Mouse (Mus musculus) MEL (cell line): ENCODE results near the gene Syt1. TPM values are rescaled to one million over a fixed set of nuclear protein-coding genes. Genes with fewer than 3 reads are reported as not detected.

Experiments used
- DNase-seq: peaks from one replicate; pipeline ENCODE4 v3.0.0; 2011; ENCODE audit warnings: low read depth, low spot score
- H3K27ac ChIP-seq: 2 replicates; pipeline ENCODE4 v1.5.1; 2012; ENCODE audit warnings: low read depth, mild to moderate bottlenecking, control low read depth, low read length, moderate library complexity; ENCODE audit not compliant: control insufficient read depth
- H3K27me3 ChIP-seq, 2 experiments: fragments of 150-350 bp in 1 of 2; sonication (generic) in 1 of 2; 2 replicates each; pipeline ENCODE4 v1.6.1; 2012; ENCODE audit warnings: low read length in 2 of 2, mild to moderate bottlenecking in 2 of 2, improper control_type of control experiment in 1 of 2, moderate library complexity in 1 of 2; ENCODE audit not compliant: insufficient read depth in 2 of 2, control insufficient read depth in 1 of 2
- H3K36me3 ChIP-seq, 2 experiments: 2 replicates each; pipeline ENCODE4 v1.6.1; 2012 to 2014; ENCODE audit warnings: low read length in 2 of 2, improper control_type of control experiment in 1 of 2, inconsistent platforms in 1 of 2, mild to moderate bottlenecking in 1 of 2; ENCODE audit not compliant: insufficient read depth in 2 of 2, control insufficient read depth in 1 of 2
- H3K4me1 ChIP-seq, 2 experiments: fragments of 150-350 bp in 1 of 2; sonication (generic) in 1 of 2; 2 replicates each; pipeline ENCODE4 v1.6.1; 2012; ENCODE audit warnings: low read length in 2 of 2, improper control_type of control experiment in 1 of 2, mild to moderate bottlenecking in 1 of 2; ENCODE audit not compliant: insufficient read depth in 2 of 2, control insufficient read depth in 1 of 2
- H3K4me3 ChIP-seq, 2 experiments: fragments of 150-350 bp in 1 of 2; sonication (generic) in 1 of 2; 2 replicates each; pipeline ENCODE4 v1.5.1; 2012; ENCODE audit warnings: low read depth in 2 of 2, low read length in 2 of 2, mild to moderate bottlenecking in 2 of 2, moderate library complexity in 2 of 2, control low read depth in 1 of 2, improper control_type of control experiment in 1 of 2; ENCODE audit not compliant: control insufficient read depth in 1 of 2, insufficient read depth in 1 of 2
- H3K79me2 ChIP-seq: 2 replicates; pipeline ENCODE4 v1.6.1; 2012; ENCODE audit warnings: mild to moderate bottlenecking, low read length, moderate library complexity; ENCODE audit not compliant: control insufficient read depth, poor library complexity, insufficient read depth
- H3K9ac ChIP-seq: 2 replicates; pipeline ENCODE4 v1.6.1; 2012; ENCODE audit warnings: low read depth, mild to moderate bottlenecking, control low read depth, low read length, moderate library complexity; ENCODE audit not compliant: control insufficient read depth, poor library complexity, severe bottlenecking
- H3K9me3 ChIP-seq: fragments of 150-350 bp; sonication (generic); replicated peaks from 2 replicates; pipeline ENCODE4 v1.6.1; 2012; ENCODE audit warnings: mild to moderate bottlenecking, low read length, improper control_type of control experiment, moderate library complexity; ENCODE audit not compliant: insufficient read depth
- CHD2 ChIP-seq: IDR thresholded peaks from 2 replicates; pipeline ENCODE4 v1.6.1; 2011; ENCODE audit warnings: low read length, improper control_type of control experiment
- CTCF ChIP-seq, 3 experiments: IDR thresholded peaks in 2 of 3; conservative IDR thresholded peaks in 1 of 3; 2 replicates each; pipeline ENCODE4 v1.5.1; 2011 to 2012; ENCODE audit warnings: low read length in 3 of 3, low read depth in 2 of 3, mild to moderate bottlenecking in 2 of 3, improper control_type of control experiment in 1 of 3, inconsistent platforms in 1 of 3, mixed read lengths in 1 of 3, moderate library complexity in 1 of 3; ENCODE audit not compliant: control insufficient read depth in 1 of 3, insufficient read depth in 1 of 3, poor library complexity in 1 of 3, severe bottlenecking in 1 of 3
- ELF1 ChIP-seq: IDR thresholded peaks from 2 replicates; pipeline ENCODE4 v1.6.1; 2014; ENCODE audit warnings: low read depth, mild to moderate bottlenecking, inconsistent platforms, low read length, improper control_type of control experiment, moderate library complexity
- EP300 ChIP-seq, 2 experiments: IDR thresholded peaks; 2 replicates each; pipeline ENCODE4 v1.6.1; 2011; ENCODE audit warnings: improper control_type of control experiment in 2 of 2, low read length in 2 of 2, low read depth in 1 of 2, mild to moderate bottlenecking in 1 of 2
- ETS1 ChIP-seq: IDR thresholded peaks from 2 replicates; pipeline ENCODE4 v1.6.1; 2012; ENCODE audit warnings: low read depth, mild to moderate bottlenecking, inconsistent platforms, low read length, improper control_type of control experiment, moderate library complexity
- KAT2A ChIP-seq: conservative IDR thresholded peaks from 2 replicates; pipeline ENCODE4 v1.6.1; 2012; ENCODE audit warnings: low read depth, low read length, improper control_type of control experiment, inconsistent platforms
- MYB ChIP-seq: IDR thresholded peaks from 2 replicates; pipeline ENCODE4 v1.6.1; 2011; ENCODE audit warnings: mild to moderate bottlenecking, low read depth, low read length, improper control_type of control experiment
- NELFE ChIP-seq: IDR thresholded peaks from 2 replicates; pipeline ENCODE4 v1.6.1; 2011; ENCODE audit warnings: low read depth, low read length, improper control_type of control experiment
- POLR2A ChIP-seq, 2 experiments: IDR thresholded peaks; 2 replicates each; pipeline ENCODE4 v1.6.1; 2011 to 2012; ENCODE audit warnings: low read length in 2 of 2, mild to moderate bottlenecking in 2 of 2, control low read depth in 1 of 2, improper control_type of control experiment in 1 of 2, low read depth in 1 of 2, moderate library complexity in 1 of 2; ENCODE audit not compliant: control insufficient read depth in 1 of 2, insufficient read depth in 1 of 2, poor library complexity in 1 of 2
- POLR2AphosphoS5 ChIP-seq: IDR thresholded peaks from 2 replicates; pipeline ENCODE4 v1.6.1; 2012; ENCODE audit warnings: low read depth, borderline replicate concordance, mild to moderate bottlenecking, inconsistent platforms, low read length, moderate library complexity, mixed read lengths
- SMC3 ChIP-seq: IDR thresholded peaks from 2 replicates; pipeline ENCODE4 v1.6.1; 2011; ENCODE audit warnings: low read depth, low read length, improper control_type of control experiment
- TAL1 ChIP-seq: IDR thresholded peaks from 2 replicates; pipeline ENCODE4 v1.6.1; 2012; ENCODE audit warnings: mild to moderate bottlenecking, inconsistent platforms, low read length, moderate library complexity, mixed read lengths
- TBP ChIP-seq: IDR thresholded peaks from 2 replicates; pipeline ENCODE4 v1.8.0; 2011; ENCODE audit warnings: low read depth, low read length, improper control_type of control experiment
- TCF12 ChIP-seq: IDR thresholded peaks from 2 replicates; pipeline ENCODE4 v1.6.1; 2014; ENCODE audit warnings: low read depth, mild to moderate bottlenecking, inconsistent platforms, low read length, improper control_type of control experiment, moderate library complexity
- UBTF ChIP-seq: IDR thresholded peaks from 2 replicates; pipeline ENCODE4 v1.6.1; 2012; ENCODE audit warnings: low read depth, mild to moderate bottlenecking, inconsistent platforms, low read length, improper control_type of control experiment, moderate library complexity, borderline replicate concordance; ENCODE audit not compliant: insufficient read depth
- USF1 ChIP-seq: IDR thresholded peaks from 2 replicates; pipeline ENCODE4 v1.6.1; 2014; ENCODE audit warnings: low read depth, mild to moderate bottlenecking, inconsistent platforms, low read length, improper control_type of control experiment, moderate library complexity
- USF2 ChIP-seq, 2 experiments: IDR thresholded peaks; 2 replicates each; pipeline ENCODE4 v1.6.1; 2011 to 2012; ENCODE audit warnings: improper control_type of control experiment in 2 of 2, low read length in 2 of 2, borderline replicate concordance in 1 of 2, inconsistent platforms in 1 of 2, low read depth in 1 of 2, mild to moderate bottlenecking in 1 of 2; ENCODE audit not compliant: insufficient read depth in 1 of 2
- ZC3H11A ChIP-seq: IDR thresholded peaks from 2 replicates; pipeline ENCODE4 v1.6.1; 2012; ENCODE audit warnings: low read depth, mild to moderate bottlenecking, inconsistent platforms, low read length, improper control_type of control experiment
- ZNF384 ChIP-seq: IDR thresholded peaks from 2 replicates; pipeline ENCODE4 v1.6.1; 2012; ENCODE audit warnings: low read depth, mild to moderate bottlenecking, inconsistent platforms, low read length, improper control_type of control experiment
- polyA plus RNA-seq, 2 experiments: library from polyadenylated mRNA; stranded (reverse) in 1 of 2; unstranded in 1 of 2; fragments of >175 nt in 1 of 2; fragments of >200 nt in 1 of 2; gene quantifications; 2 replicates each; pipeline versions ENCODE4 v1.2.1 to v1.2.4; 2012; ENCODE audit warnings: low replicate concordance in 2 of 2, low read depth in 1 of 2; ENCODE audit not compliant: insufficient read length in 2 of 2, insufficient read depth in 1 of 2, missing spikeins in 1 of 2
- total RNA-seq: library from RNA; depleted of rRNA; stranded (reverse); fragments of 300-350 nt; gene quantifications from 2 replicates; pipeline ENCODE4 v1.2.3, GENCODE M21; 2012

The Syt1 gene
- total and polyA plus RNA-seq, 3 experiments, result not detected

- Histone ChIP-seq H3K79me2 (no peaks in the 10 kb centered on the region), H3K27me3 (no peaks in the 10 kb centered on the region; a peak in 1 of 4 replicates), H3K36me3 (peaks cover 0 to 7% of the 10 kb centered on the region in 2 experiments; a peak in 2 of 4 replicates), H3K9ac (no peak overlapping the region), H3K4me1 (peaks cover 0 to 13% of the 10 kb centered on the region in 2 experiments; a peak in 3 of 4 replicates), H3K4me3 (no peak overlapping the region), H3K9me3 (no peaks in the 10 kb centered on the region), H3K27ac (no peak overlapping the region)
- DNase-seq, result no peak
- no peak for TF ChIP-seq TBP
- no peak for TF ChIP-seq KAT2A
- no peak for TF ChIP-seq EP300 (IDR thresholded peaks at IDR 0.05; ENCODE audit: low read depth in 1 of 2, low read length in 2 of 2)
- TF ChIP-seq ZC3H11A, result no peak
- TF ChIP-seq CTCF (IDR thresholded peaks at IDR 0.05 in 2 of 3, conservative IDR thresholded peaks at IDR 0.05 in 1 of 3; ENCODE audit: control insufficient read depth in 1 of 3, insufficient read depth in 1 of 3, low read depth in 2 of 3, low read length in 3 of 3, poor library complexity in 1 of 3, severe bottlenecking in 1 of 3), result no peak
These were observed 558.4 kb downstream of the Syt1 start for GRCm38 (mm10) chr10:108452421-108452820.

GRCm38 (mm10) chr10:108451516-108451915 lies 559.3 kb downstream of the Syt1 start:
- no peaks in the 10 kb centered on the region for H3K79me2 ChIP-seq
- H3K36me3 ChIP-seq, result peaks cover 0 to 7% of the 10 kb centered on the region in 2 experiments; a peak in 2 of 4 replicates
- no peak overlapping the region for H3K9ac ChIP-seq
- peak; percentile 42 for DNase-seq
- H3K27me3 ChIP-seq, result no peaks in the 10 kb centered on the region; a peak in 1 of 4 replicates
- H3K9me3 ChIP-seq, result no peaks in the 10 kb centered on the region
- no peak overlapping the region for H3K27ac ChIP-seq
- no peak for TF ChIP-seq TCF12
- TF ChIP-seq POLR2A (IDR thresholded peaks at IDR 0.05; ENCODE audit: control insufficient read depth in 1 of 2, insufficient read depth in 1 of 2, low read depth in 1 of 2, low read length in 2 of 2, poor library complexity in 1 of 2), result no peak
- TF ChIP-seq POLR2AphosphoS5, result no peak
- TF ChIP-seq NELFE, result no peak
- TF ChIP-seq ETS1, result no peak
- TF ChIP-seq MYB, result no peak
- TF ChIP-seq TBP, result no peak
- no peak for TF ChIP-seq SMC3
- TF ChIP-seq ZNF384, result no peak
- TF ChIP-seq UBTF, result no peak
- no peak for TF ChIP-seq CTCF (IDR thresholded peaks at IDR 0.05 in 2 of 3, conservative IDR thresholded peaks at IDR 0.05 in 1 of 3; ENCODE audit: control insufficient read depth in 1 of 3, insufficient read depth in 1 of 3, low read depth in 2 of 3, low read length in 3 of 3, poor library complexity in 1 of 3, severe bottlenecking in 1 of 3)
- peaks cover 0 to 13% of the 10 kb centered on the region in 2 experiments; a peak in 3 of 4 replicates for H3K4me1 ChIP-seq
- no peak overlapping the region for H3K4me3 ChIP-seq

GRCm38 (mm10) chr10:108450401-108450800 lies 560.4 kb downstream of the Syt1 start:
- Histone ChIP-seq H3K27ac (no peak overlapping the region), H3K36me3 (peaks cover 0 to 7% of the 10 kb centered on the region in 2 experiments; a peak in 2 of 4 replicates), H3K4me1 (peaks cover 0 to 13% of the 10 kb centered on the region in 2 experiments; a peak in 3 of 4 replicates), H3K27me3 (no peaks in the 10 kb centered on the region; a peak in 1 of 4 replicates), H3K9me3 (no peaks in the 10 kb centered on the region), H3K79me2 (no peaks in the 10 kb centered on the region)
- TF ChIP-seq TAL1, result no peak
- no peak for TF ChIP-seq CHD2
- no peak for TF ChIP-seq USF2 (IDR thresholded peaks at IDR 0.05; ENCODE audit: borderline replicate concordance in 1 of 2, insufficient read depth in 1 of 2, low read depth in 1 of 2, low read length in 2 of 2)
- TF ChIP-seq EP300 (IDR thresholded peaks at IDR 0.05; ENCODE audit: low read depth in 1 of 2, low read length in 2 of 2), result no peak
- TF ChIP-seq ZNF384, result no peak
- no peak for TF ChIP-seq ELF1
- TF ChIP-seq USF1, result no peak
- TF ChIP-seq SMC3, result no peak
- TF ChIP-seq, all 39 proteins: peak for 0
- Histone ChIP-seq H3K4me3 (no peak overlapping the region), H3K9ac (no peak overlapping the region)
- DNase-seq, result no peak
